Mouse (Mus musculus): ENCODE data around the gene Nepro.

GRCm38 (mm10) chr16:44734059-44734458 is 10.0 kb downstream of the Nepro start:
- TF ChIP-seq POLR2A (IDR thresholded peaks at IDR 0.05; ENCODE audit: insufficient read depth, low read length), result no peak
- TF ChIP-seq CTCF (IDR thresholded peaks at IDR 0.05; ENCODE audit: low read depth, low read length), result no peak
- TF ChIP-seq EP300 (IDR thresholded peaks at IDR 0.05; ENCODE audit: insufficient read depth, low read depth, low read length), result no peak
